Mouse (Mus musculus) cerebellum, postnatal 25 days (tissue): ENCODE measurements around the gene Znrf1.
"Not testable (repeated sequence)": the region's sequence is repeated elsewhere in the genome, so short reads cannot be mapped to it uniquely, and the experiment has no call there.

Experiments used
- DNase-seq, 2 experiments: peaks; one replicate each; pipeline ENCODE4 v3.0.0; 2021; ENCODE audit warnings: mixed read lengths in 2 of 2

Znrf1 gene

DNA sequence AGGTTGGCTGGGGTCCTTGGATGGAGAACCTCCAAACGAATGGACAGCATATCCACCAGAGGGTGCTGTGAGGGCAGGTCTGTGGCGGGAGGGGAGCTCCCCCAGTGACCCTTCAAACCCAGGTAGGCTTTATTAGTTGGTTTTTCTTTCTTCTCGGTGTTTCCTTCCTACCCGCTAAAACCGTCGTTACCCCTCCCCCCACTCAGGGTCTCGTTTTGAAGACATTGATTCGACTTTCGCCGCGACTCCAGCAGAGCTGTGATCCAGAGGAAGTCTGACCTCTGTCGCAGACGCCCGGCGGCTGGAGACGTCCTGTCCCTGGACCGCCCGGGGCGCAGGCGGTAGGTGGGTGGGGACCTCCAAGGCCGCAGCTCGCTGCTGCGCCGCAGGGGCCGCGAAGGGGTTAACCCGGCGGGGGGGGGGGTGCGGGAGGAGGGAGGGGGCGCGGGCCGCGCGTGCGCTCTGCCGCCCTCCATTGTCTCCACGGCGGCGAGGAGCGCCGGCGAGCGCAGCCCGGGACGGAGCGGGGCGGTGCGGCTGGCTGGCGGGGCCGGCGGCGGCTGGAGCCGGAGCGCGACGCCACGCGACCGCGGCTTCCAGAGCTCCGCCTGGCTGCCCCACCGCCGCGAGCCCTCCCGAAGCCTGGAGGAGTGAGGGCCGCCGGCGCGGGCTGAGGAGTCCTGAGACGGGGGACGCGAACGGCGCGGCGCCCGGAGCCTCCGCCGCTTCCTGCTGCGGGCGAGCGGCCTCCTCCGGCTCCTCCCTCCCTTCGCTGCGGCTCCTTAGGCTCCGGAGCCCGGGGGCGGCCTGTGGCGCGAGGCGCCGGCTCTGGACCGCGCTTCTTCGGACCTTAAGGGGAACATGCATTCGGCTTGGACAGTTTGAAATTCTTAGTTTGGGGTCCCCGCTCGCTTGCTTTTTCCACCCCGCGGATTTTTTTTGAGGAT, at the start of gene Znrf1:
TSS of gene Znrf1 (plus strand) at position 67 of the 947 bp plus-strand sequence.
- peak; percentile 80 to 88 for DNase-seq

DNA sequence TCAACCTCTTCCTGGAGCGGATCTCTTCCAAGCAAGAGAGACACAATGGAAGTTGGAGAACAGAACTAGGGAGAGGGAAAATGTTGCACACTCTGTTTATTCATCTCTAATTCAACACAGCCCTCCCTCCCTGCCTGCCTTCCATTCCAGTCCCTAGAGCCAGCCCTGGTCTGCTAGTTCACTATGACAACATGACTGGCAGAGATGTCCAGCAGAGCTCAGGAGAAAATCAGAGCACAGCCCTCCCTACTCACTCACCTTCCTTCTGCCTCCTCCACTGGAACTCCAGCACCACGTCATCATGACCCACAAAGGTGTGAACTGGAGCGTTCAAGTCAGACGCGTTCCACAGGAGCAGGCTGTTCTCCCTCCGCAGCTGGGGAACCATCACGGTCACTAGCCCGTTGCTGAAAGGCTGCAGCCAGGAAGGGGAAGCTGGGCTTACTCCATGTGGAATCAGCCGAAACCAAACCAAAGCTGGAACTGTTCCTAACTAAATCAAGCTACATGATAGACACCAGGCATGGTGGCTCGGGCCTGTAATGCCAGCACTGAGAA, 45.8 kb upstream of the Znrf1 start:
- DNase-seq, result no peak

- DNase-seq, result no peak
Observed at GRCm38 (mm10) chr8:111491191-111491590, 44.7 kb upstream of the Znrf1 start.

DNA sequence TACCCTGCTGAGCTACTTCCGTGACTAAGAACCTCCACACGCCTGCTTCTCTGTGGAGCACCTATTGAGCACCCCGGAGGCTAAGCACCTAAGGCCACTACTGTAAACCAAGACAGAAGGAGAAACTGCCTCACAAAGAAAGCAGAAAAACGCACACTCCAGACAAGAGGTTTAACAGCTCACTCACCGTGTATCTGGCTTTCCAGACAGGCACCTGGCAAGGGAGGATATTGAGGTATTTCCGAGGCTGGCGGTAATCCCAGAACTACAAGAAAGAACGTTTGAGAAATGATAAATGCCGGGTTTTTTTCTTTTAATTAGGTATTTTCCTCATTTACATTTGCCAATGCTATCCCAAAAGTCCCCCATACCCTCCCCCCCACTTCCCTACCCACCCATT, 43.4 kb upstream of the Znrf1 start:
- no peak for DNase-seq

DNA sequence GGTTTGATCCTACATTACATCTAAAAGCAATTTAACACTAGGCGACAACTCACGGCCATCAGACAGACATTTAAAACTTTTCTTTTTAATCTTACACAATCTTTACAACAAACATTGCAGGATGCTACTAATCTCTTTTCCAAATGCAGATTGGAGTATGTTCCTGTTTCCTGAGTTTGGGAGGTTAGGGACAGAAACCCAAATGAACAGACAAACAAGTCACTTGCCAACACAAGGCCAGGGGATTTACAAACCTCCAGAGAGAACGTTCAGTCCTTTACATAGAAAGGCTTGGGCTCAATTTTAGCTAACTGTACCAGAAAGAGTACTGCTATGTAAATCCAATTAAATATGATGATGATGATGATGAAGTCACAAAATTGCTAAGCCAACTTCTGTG, 42.7 kb upstream of the Znrf1 start:
- no peak for DNase-seq

DNA sequence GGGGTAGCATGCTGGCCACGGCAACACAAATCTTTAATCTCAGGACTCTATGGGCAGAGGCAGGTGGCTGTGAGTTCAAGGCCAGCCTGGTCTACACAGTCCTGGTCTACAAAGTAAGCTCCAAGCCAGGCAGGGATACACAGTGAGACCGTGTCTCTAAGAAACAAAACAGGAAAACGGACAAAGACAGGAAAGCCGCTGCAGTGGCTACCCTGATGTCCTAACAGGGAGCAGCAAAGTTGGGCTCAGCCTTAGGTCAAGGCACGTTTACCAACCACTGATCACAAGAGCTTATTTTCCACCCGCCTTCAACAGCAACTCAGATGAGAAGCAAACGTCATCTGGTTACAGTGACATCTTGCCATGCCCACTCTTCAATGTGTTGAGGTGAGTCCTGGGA, 39.6 kb upstream of the Znrf1 start:
- no peak for DNase-seq

GRCm38 (mm10) chr8:111498249-111498648, 37.6 kb upstream of the Znrf1 start:
- not testable (repeated sequence) for DNase-seq

- no peak for DNase-seq
Observed at GRCm38 (mm10) chr8:111501724-111502464, 34.0 kb upstream of the Znrf1 start.

GRCm38 (mm10) chr8:111508566-111508965, 27.3 kb upstream of the Znrf1 start:
- no peak for DNase-seq

GRCm38 (mm10) chr8:111509278-111509677, 26.6 kb upstream of the Znrf1 start:
- no peak for DNase-seq

DNA sequence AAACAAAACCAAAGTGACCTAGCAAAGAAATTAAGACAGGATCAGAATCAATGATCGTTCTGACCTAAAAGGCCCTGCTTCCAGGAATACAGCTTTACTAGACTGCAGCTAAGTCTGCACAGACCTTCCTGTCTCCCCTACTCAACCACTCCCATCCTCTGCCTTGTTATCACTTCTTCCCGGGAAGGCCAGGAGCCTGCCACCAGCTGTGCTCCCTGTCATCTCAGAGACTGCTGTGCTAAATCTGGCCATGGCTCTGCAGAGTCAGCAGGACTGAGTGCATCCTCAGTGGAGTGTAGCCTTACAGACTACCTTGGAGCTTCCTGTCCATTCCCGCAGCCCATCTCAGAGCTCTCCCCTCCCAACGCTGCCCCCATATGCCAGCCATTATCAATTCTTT, 25.5 kb upstream of the Znrf1 start:
- no peak for DNase-seq

GRCm38 (mm10) chr8:111512941-111513340, 23.0 kb upstream of the Znrf1 start:
- peak in 1 of 2 experiments; percentile 23 for DNase-seq

DNA sequence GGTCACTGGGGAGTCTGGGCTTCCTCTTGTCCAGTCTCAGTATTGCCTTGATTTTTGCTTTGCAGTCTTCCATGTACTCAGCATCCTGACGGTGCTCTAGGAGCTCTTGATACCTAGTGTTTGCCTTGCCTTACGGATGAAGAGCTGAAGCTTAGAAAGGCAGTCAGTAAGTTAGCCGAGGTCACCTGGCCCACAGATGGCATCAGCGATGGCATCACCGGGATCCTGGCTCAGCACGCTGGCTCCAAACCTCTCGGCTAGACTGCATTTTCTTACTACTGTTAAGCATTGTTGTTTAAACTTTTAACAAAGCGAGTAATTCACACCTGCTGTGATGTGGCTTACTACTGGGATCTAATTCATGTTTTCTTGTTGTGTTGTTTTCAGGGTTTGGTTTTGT, 22.5 kb upstream of the Znrf1 start:
- DNase-seq, result peak; percentile 64 to 74

DNA sequence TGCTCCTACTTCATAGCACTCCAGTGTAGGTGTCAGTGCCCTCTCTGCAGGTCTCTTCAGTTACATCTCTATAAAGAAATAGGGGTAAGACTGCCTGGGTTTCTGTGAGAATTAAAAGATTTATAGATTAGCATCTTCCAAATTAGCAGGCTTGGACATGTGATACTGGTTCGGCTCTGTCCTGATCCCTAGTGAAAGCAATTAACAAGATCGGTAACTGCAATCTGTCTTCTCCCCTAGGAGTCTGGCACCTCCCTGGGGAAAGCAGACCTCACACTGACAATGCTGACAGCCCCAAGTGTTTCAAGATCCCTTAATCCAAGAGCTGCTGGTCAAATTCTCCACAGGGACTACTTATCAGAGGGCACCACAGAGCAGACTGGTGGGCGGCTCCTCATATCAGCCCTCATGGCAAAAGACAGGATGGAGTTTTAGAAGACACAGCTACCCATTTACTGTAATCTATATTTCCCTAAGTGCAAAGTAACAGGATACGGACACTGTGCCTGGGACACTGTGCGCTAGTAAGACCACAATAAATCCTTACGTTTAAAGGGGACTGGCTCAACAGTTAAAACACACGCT, 19.4 kb upstream of the Znrf1 start:
- DNase-seq, result peak in 1 of 2 experiments; percentile 35

DNA sequence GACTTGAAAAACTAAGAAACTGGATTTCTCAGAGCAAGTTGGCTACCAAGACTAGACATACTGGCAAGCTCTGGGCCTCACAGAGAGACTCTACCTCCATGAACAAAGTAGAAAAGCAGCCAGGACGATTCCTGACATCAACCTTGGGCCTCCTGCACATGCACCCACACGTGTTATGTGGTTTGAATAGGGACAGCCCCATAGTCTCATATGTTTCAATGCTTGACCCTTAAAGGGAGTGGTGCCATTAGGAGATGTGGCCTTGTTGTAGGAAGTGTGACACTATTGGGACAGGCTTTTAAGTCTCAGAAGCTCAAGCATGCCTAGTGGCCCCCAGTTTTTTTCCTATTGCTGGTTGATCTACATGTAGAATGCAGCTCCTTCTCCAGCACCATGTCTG, 18.4 kb upstream of the Znrf1 start:
- DNase-seq, result no peak

- DNase-seq, result peak; percentile 99
Observed at GRCm38 (mm10) chr8:111521713-111522429, 14.0 kb upstream of the Znrf1 start, which contains the start of gene Wdr59. Gene Wdr59, minus strand, starts transcription at chr8:111522092.

- DNase-seq, result no peak
Observed at GRCm38 (mm10) chr8:111526403-111527024, 9.4 kb upstream of the Znrf1 start.

DNA sequence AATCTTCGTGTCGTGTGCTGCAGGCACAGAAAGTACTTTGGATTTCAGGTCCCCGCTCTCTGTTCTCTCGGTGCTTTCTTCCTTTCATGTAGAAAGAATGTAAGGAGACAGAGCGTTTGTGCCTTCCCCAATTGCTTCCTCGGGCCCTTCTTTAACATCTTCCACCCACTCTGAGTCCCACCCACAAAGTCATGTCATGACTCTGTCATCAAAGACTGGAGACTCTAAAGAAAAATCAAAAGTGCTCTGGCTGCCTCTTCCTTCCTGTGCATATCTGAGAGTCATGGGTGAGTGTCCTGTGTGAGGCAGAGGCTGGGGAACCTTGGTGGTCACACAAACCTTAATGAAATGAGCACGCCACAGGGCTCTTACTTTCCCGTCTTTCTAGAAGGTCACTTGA, 8.7 kb upstream of the Znrf1 start:
- DNase-seq, result no peak

DNA sequence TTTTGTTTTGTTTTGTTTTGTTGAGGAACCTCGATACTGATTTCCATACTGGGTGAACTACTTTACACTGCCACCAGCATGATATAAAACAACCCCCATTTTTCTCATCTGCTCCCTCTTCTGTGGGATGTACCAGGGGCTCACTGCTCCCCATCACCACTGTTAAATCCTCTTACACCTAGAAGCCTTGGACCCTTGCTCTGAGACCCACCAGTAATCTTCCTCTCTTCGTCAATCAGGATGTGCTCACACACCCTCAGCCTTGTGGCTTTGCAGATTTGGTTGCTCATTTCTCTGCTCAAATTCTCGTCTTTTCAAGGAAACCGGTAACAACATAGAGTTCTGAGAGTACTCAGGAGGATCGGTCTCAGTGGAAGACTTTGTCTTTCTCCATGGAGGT, 7.8 kb upstream of the Znrf1 start:
- no peak for DNase-seq

DNA sequence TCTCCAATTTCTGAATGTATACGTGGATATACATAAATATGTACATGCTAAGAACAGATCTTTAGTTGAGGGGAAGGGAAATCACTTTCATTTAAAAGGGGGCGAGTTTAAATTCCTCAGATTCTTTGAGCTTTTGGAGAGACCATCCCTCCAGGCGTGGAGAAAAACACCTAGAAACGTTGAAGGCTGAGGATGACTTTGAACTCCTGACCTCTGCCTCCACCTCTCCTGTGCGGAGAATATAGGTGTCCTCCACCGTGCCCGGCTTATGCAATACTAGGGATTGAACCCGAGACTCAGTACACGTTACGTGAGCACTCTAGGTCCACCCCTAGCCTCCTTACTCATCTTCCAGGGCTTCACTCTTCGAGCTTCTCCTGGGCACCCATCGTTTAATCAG, 4.7 kb upstream of the Znrf1 start:
- DNase-seq, result no peak

DNA sequence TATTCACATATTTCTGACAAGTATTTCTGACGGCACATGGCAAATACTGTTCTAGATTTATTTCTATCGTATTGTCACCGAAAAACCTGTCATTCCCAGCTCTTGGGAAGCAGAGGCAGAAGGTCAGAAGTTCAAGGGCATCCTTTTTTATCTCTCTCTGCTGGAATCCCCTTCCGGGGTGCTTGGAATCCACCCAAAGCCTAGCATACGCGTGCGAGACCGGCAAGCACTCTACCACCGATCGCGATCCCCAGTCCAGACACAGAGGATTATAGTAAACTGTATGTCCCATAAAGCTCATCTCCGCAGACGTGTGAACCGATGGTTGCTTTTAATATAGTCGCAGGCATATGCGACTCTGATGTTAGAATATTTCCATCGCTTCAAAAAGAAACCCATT, 4.3 kb upstream of the Znrf1 start:
- DNase-seq, result no peak

GRCm38 (mm10) chr8:111533503-111533902, 2.4 kb upstream of the Znrf1 start:
- no peak for DNase-seq
